Mouse (Mus musculus) liver, embryonic 16.5 days (tissue): ENCODE measurements around the gene 1700092M07Rik. TPM values are rescaled to one million over a fixed set of nuclear protein-coding genes. Genes with fewer than 3 reads are reported as not detected.

Source experiments
- ATAC-seq: fragments of 200-750 bp; cut with Nextera tagmentation; 2 replicates; pipeline ENCODE4 v1.8.0; 2017; ENCODE audit warnings: low read depth, mild to moderate bottlenecking, moderate number of reproducible peaks, moderate library complexity
- H3K27ac ChIP-seq: fragments of 300-500 bp; sonication (generic); 2 replicates; pipeline ENCODE4 v1.5.1; 2014; ENCODE audit warnings: mild to moderate bottlenecking, low read length
- H3K27me3 ChIP-seq: fragments of 300-500 bp; sonication (generic); 2 replicates; pipeline ENCODE4 v1.6.1; 2014; ENCODE audit warnings: low read depth, low read length, mixed read lengths; ENCODE audit not compliant: control insufficient read depth, insufficient read depth
- H3K36me3 ChIP-seq: fragments of 300-500 bp; sonication (generic); 2 replicates; pipeline ENCODE4 v1.6.1; 2014; ENCODE audit warnings: mild to moderate bottlenecking; ENCODE audit not compliant: control insufficient read depth, insufficient read depth
- H3K4me1 ChIP-seq: fragments of 300-500 bp; sonication (generic); 2 replicates; pipeline ENCODE4 v1.6.1; 2014; ENCODE audit warnings: low read depth, low read length, mixed read lengths; ENCODE audit not compliant: control insufficient read depth
- H3K4me2 ChIP-seq: fragments of 300-500 bp; sonication (generic); 2 replicates; pipeline ENCODE4 v1.6.1; 2014; ENCODE audit warnings: low read depth, low read length, mixed read lengths
- H3K4me3 ChIP-seq: fragments of 300-500 bp; sonication (generic); 2 replicates; pipeline ENCODE4 v1.5.1; 2014; ENCODE audit warnings: low read depth, mild to moderate bottlenecking, low read length
- H3K9ac ChIP-seq: fragments of 300-500 bp; sonication (generic); 2 replicates; pipeline ENCODE4 v1.6.1; 2014; ENCODE audit warnings: low read depth, low read length
- H3K9me3 ChIP-seq: fragments of 300-500 bp; sonication (generic); replicated peaks from 2 replicates; pipeline ENCODE4 v1.6.1; 2016; ENCODE audit warnings: low read length; ENCODE audit not compliant: control insufficient read depth
- WGBS: fragments of 180-500 bp; shearing (Covaris S2); extraction: QIAGEN DNeasy Blood & Tissue Kit; methylation state at CpG from one replicate; pipeline ENCODE4 v1.1.7; 2014; ENCODE audit not compliant: insufficient replicate concordance; 5-methylcytosine and 5-hydroxymethylcytosine counted together
- polyA plus RNA-seq: library from polyadenylated mRNA; unstranded; fragments of >200 nt; fragmentation: Nextera tagmentation; extraction: Ambion mirVana; gene quantifications from 2 replicates; pipeline ENCODE4 v1.2.1, GENCODE M21; 2015

Gene 1700092M07Rik
- polyA plus RNA-seq = 0.45 and 0.63 TPM in 2 replicates

DNA sequence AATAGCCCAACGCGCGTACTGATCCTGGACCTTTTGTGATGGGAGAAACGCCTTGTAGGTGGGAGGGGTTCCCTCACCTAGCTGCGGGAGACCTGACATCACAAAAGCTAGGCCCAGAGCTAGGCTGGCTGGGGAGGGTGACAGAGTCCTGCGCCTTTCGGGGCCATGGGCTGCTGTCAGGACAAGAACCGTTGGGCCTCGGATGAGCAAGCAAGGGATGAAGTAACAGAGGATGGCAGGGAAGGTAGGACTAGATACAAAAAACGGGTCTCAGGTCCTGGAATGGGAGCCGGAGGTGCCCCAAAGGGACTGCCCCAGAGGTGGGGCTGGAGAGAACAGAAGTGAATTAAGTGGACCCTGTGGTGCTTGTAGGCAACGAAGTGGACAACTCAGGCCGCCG lies at the start of gene 1700092M07Rik:
1700092M07Rik (plus strand) TSS at position 116 of the 400 bp plus-strand sequence.
- Histone ChIP-seq H3K4me1 (peaks cover 19% of the 10 kb centered on the region), H3K9me3 (no peaks in the 10 kb centered on the region), H3K27ac (peak within 1 kb of the TSS; percentile 95), H3K4me2 (peak within 1 kb of the TSS; percentile 62), H3K27me3 (no peaks in the 10 kb centered on the region), H3K36me3 (peaks cover 29% of the 10 kb centered on the region), H3K4me3 (peak within 1 kb of the TSS; percentile 87), H3K9ac (peak within 1 kb of the TSS; percentile 94)
- ATAC-seq = no peak
- WGBS = 73% methylated on average over 14 of the region's 14 CpGs

DNA sequence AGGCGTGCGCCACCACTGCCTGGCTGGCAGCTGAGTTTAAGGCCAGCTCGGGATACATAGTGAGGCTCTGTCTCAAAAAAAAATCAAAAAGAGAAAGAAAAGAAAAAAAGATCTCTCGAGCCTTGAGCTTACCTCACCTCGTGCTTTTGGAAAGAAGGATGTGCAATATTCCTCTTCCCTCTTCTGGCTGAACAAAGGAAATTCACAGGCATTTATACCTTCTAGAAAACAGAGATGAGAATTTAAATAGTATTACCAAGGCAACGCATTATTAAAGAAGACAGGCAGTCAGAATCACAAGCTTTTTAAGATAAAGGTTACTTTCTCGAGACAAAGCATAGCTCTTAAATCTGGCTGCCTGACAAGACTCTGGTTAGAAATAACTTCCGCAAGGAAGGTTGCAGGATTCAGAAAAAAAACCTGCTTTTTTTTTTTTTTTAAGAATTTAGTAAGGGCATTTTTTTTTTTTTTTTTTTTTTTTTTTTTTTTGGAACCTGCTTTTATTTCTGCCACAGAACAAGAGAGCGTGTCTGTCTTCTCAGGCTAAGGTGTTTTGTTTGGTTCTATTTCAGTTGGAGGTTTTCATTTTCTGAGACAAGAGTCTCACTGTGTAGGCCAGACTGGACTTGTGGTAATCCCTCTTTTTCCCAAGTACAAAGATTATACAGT lies 48.5 kb upstream of the 1700092M07Rik start:
- Histone ChIP-seq H3K4me3 (no peak overlapping the region), H3K27me3 (no peaks in the 10 kb centered on the region), H3K4me2 (no peak overlapping the region), H3K4me1 (peaks cover 11% of the 10 kb centered on the region), H3K36me3 (no peaks in the 10 kb centered on the region), H3K9me3 (no peaks in the 10 kb centered on the region), H3K27ac (no peak overlapping the region), H3K9ac (no peak overlapping the region)
- ATAC-seq = no peak
- 67% methylated on average over 9 of the region's 9 CpGs for WGBS

- Histone ChIP-seq H3K27ac (no peak overlapping the region), H3K36me3 (no peaks in the 10 kb centered on the region), H3K4me2 (no peak overlapping the region), H3K9me3 (no peaks in the 10 kb centered on the region), H3K4me1 (peaks cover 11% of the 10 kb centered on the region), H3K4me3 (no peak overlapping the region), H3K9ac (no peak overlapping the region), H3K27me3 (no peaks in the 10 kb centered on the region)
- 66% methylated on average over 5 of the region's 5 CpGs for WGBS
- ATAC-seq = no peak
Measured at GRCm38 (mm10) chr19:8692740-8693139, 47.8 kb upstream of the 1700092M07Rik start.

- Histone ChIP-seq H3K9ac (no peak overlapping the region), H3K36me3 (no peaks in the 10 kb centered on the region), H3K4me1 (peaks cover 11% of the 10 kb centered on the region), H3K4me2 (0 out of 2 replicates have a peak overlapping the region, but pooled peaks have one; percentile 25), H3K4me3 (no peak overlapping the region), H3K27ac (no peak overlapping the region), H3K9me3 (no peaks in the 10 kb centered on the region), H3K27me3 (no peaks in the 10 kb centered on the region)
- 32% methylated on average over 6 of the region's 6 CpGs for WGBS
- peak; percentile 91 for ATAC-seq
Measured at GRCm38 (mm10) chr19:8695330-8695729, 45.2 kb upstream of the 1700092M07Rik start.

- Histone ChIP-seq H3K4me1 (peaks cover 11% of the 10 kb centered on the region), H3K4me3 (no peak overlapping the region), H3K27ac (no peak overlapping the region), H3K36me3 (no peaks in the 10 kb centered on the region), H3K27me3 (no peaks in the 10 kb centered on the region), H3K4me2 (no peak overlapping the region), H3K9ac (no peak overlapping the region), H3K9me3 (no peaks in the 10 kb centered on the region)
- 56% methylated on average over 9 of the region's 9 CpGs for WGBS
- ATAC-seq = no peak
Measured at GRCm38 (mm10) chr19:8699652-8700051, 40.9 kb upstream of the 1700092M07Rik start.

GRCm38 (mm10) chr19:8702458-8702857 lies 38.1 kb upstream of the 1700092M07Rik start:
- Histone ChIP-seq H3K9ac (no peak overlapping the region), H3K4me3 (no peak overlapping the region), H3K36me3 (peaks cover 11% of the 10 kb centered on the region), H3K27me3 (no peaks in the 10 kb centered on the region), H3K9me3 (no peaks in the 10 kb centered on the region), H3K4me1 (peaks cover 6% of the 10 kb centered on the region), H3K27ac (no peak overlapping the region), H3K4me2 (no peak overlapping the region)
- no peak for ATAC-seq
- 32% methylated on average over 3 of the region's 3 CpGs for WGBS

DNA sequence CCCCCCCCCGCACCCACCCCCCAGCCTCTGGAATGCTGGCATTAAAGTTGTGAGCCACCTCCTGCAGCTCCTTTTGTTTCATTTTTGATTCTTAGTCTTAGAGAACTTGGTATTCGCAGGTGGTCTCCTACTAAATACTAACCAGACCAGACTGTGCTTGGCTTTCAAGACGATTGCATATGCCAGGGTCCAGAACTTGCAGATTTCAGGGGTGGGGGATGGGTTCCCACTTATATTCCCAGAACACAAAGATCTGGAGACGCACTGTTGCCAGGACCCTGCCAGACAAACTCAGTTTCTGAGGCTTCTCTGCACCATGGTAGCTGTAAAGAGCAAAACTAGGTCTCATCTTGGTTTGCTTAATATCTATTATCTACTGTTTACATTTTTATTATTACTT lies 36.9 kb upstream of the 1700092M07Rik start:
- H3K4me1 ChIP-seq = peaks cover 16% of the 10 kb centered on the region
- H3K9ac ChIP-seq = no peak overlapping the region
- no peak for ATAC-seq
- H3K27me3 ChIP-seq = no peaks in the 10 kb centered on the region
- H3K4me3 ChIP-seq = no peak overlapping the region
- no peaks in the 10 kb centered on the region for H3K9me3 ChIP-seq
- 54% methylated on average over 4 of the region's 4 CpGs for WGBS
- H3K27ac ChIP-seq = no peak overlapping the region
- H3K4me2 ChIP-seq = no peak overlapping the region
- peaks cover 22% of the 10 kb centered on the region for H3K36me3 ChIP-seq

GRCm38 (mm10) chr19:8705026-8705708 lies 35.4 kb upstream of the 1700092M07Rik start:
- no peaks in the 10 kb centered on the region for H3K9me3 ChIP-seq
- no peak overlapping the region for H3K9ac ChIP-seq
- peaks cover 30% of the 10 kb centered on the region for H3K4me1 ChIP-seq
- H3K36me3 ChIP-seq = peaks cover 38% of the 10 kb centered on the region
- WGBS = 71% methylated on average over 6 of the region's 6 CpGs
- ATAC-seq = no peak
- H3K27me3 ChIP-seq = no peaks in the 10 kb centered on the region
- peak overlapping the region; percentile 7; the same call in 1 of the 2 replicates for H3K27ac ChIP-seq
- H3K4me2 ChIP-seq = no peak overlapping the region
- H3K4me3 ChIP-seq = no peak overlapping the region

- Histone ChIP-seq H3K9ac (no peak overlapping the region), H3K27ac (0 out of 2 replicates have a peak overlapping the region, but pooled peaks have one; percentile 8), H3K9me3 (no peaks in the 10 kb centered on the region), H3K4me1 (peaks cover 38% of the 10 kb centered on the region), H3K36me3 (peaks cover 48% of the 10 kb centered on the region), H3K4me2 (no peak overlapping the region), H3K27me3 (no peaks in the 10 kb centered on the region), H3K4me3 (no peak overlapping the region)
- ATAC-seq = no peak
- 74% methylated on average over 7 of the region's 7 CpGs for WGBS
Measured at GRCm38 (mm10) chr19:8706132-8706667, 34.3 kb upstream of the 1700092M07Rik start.
